Mouse (Mus musculus) left cerebral cortex, postnatal 14 days (tissue): ENCODE data around the gene Ogfod2. TPM values are rescaled to one million over a fixed set of nuclear protein-coding genes. Genes with fewer than 3 reads are reported as not detected.
A peak's percentile ranks its signal among the peaks of the same experiment; 100 is the strongest.

ENCODE experiments used
- DNase-seq, 2 experiments: peaks; one replicate each; pipeline ENCODE4 v3.0.0; 2021 to 2022; ENCODE audit warnings: low spot score in 2 of 2, mixed read lengths in 1 of 2
- intact Hi-C: fragments of 180-260 bp; cut with DNase I; formaldehyde crosslinking; loops from one replicate; pipeline ENCODE4 v1.15.1; 2025
- total RNA-seq, 2 experiments: library from RNA; stranded (reverse); gene quantifications; 2 replicates each; pipeline ENCODE4 v1.2.3; 2021

Gene Ogfod2
- total RNA-seq, 2 experiments from 2014 or later = 36.0 to 42.1 TPM

- intact Hi-C loops = loop anchor here (5.0 kb wide), 1 partner anchor 146 kb away; no protein-coding TSS in a partner anchor
- DNase-seq = peak; percentile 84 to 87
Observed at GRCm38 (mm10) chr5:124093120-124093794, 18.8 kb upstream of the Ogfod2 start.

- intact Hi-C loops = loop anchor here (5.0 kb wide), 1 partner anchor 147 kb away; no protein-coding TSS in a partner anchor
- DNase-seq = no peak
Observed at GRCm38 (mm10) chr5:124093852-124094604, 18.1 kb upstream of the Ogfod2 start.

- no peak for DNase-seq
- intact Hi-C loops = no loop called here
Observed at GRCm38 (mm10) chr5:124095077-124095581, 17.0 kb upstream of the Ogfod2 start.

GRCm38 (mm10) chr5:124095596-124096232 is 16.4 kb upstream of the Ogfod2 start, which contains the start of gene Abcb9:
Abcb9 (minus strand) TSS chr5:124095798.
- intact Hi-C loops = no loop called here
- peak; percentile 95 to 98 for DNase-seq

- intact Hi-C loops = no loop called here
- DNase-seq = no peak
Observed at GRCm38 (mm10) chr5:124098923-124099322, 13.2 kb upstream of the Ogfod2 start.

- DNase-seq = no peak
- intact Hi-C loops = no loop called here
Observed at GRCm38 (mm10) chr5:124100128-124101044, 11.7 kb upstream of the Ogfod2 start.

GRCm38 (mm10) chr5:124102326-124102725 is 9.8 kb upstream of the Ogfod2 start:
- no peak for DNase-seq
- intact Hi-C loops = no loop called here

- intact Hi-C loops = no loop called here
- DNase-seq = no peak
Observed at GRCm38 (mm10) chr5:124103020-124103419, 9.1 kb upstream of the Ogfod2 start.

- intact Hi-C loops = no loop called here
Observed at GRCm38 (mm10) chr5:124103552-124103951, 8.5 kb upstream of the Ogfod2 start.

GRCm38 (mm10) chr5:124111077-124111741 is 888 bp upstream of the Ogfod2 start:
- DNase-seq = no peak

More at GRCm38 (mm10) chr5:124103552-124103951, 8.5 kb upstream of the Ogfod2 start:
- DNase-seq = no peak

GRCm38 (mm10) chr5:124112531-124112930 is 434 bp downstream of the Ogfod2 start:
- DNase-seq = no peak
- intact Hi-C loops = no loop called here

More at GRCm38 (mm10) chr5:124111077-124111741, 888 bp upstream of the Ogfod2 start:
- intact Hi-C loops = no loop called here

- intact Hi-C loops = no loop called here
- peak; percentile 69 to 70 for DNase-seq
Observed at GRCm38 (mm10) chr5:124113030-124113429, 933 bp downstream of the Ogfod2 start.

GRCm38 (mm10) chr5:124114276-124115025 is 2.4 kb downstream of the Ogfod2 start:
- DNase-seq = no peak
- intact Hi-C loops = no loop called here

- intact Hi-C loops = no loop called here
- DNase-seq = no peak
Observed at GRCm38 (mm10) chr5:124115531-124115930, 3.4 kb downstream of the Ogfod2 start.

GRCm38 (mm10) chr5:124115990-124116845 is 4.1 kb downstream of the Ogfod2 start, which contains the start of gene Arl6ip4:
Arl6ip4 (plus strand) TSS chr5:124116089.
- peak; percentile 84 to 85 for DNase-seq
- intact Hi-C loops = no loop called here

- intact Hi-C loops = no loop called here
- DNase-seq = no peak
Observed at GRCm38 (mm10) chr5:124119204-124119603, 7.1 kb downstream of the Ogfod2 start.

- intact Hi-C loops = no loop called here
- DNase-seq = no peak
Observed at GRCm38 (mm10) chr5:124122357-124122756, 10.3 kb downstream of the Ogfod2 start.
